Mouse (Mus musculus): ENCODE data around the gene Efnb3. TPM values are rescaled to one million over a fixed set of nuclear protein-coding genes. Genes with fewer than 3 reads are reported as not detected.

The Efnb3 gene
- polyA plus RNA-seq, 1 experiment = 77.1 TPM

DNA sequence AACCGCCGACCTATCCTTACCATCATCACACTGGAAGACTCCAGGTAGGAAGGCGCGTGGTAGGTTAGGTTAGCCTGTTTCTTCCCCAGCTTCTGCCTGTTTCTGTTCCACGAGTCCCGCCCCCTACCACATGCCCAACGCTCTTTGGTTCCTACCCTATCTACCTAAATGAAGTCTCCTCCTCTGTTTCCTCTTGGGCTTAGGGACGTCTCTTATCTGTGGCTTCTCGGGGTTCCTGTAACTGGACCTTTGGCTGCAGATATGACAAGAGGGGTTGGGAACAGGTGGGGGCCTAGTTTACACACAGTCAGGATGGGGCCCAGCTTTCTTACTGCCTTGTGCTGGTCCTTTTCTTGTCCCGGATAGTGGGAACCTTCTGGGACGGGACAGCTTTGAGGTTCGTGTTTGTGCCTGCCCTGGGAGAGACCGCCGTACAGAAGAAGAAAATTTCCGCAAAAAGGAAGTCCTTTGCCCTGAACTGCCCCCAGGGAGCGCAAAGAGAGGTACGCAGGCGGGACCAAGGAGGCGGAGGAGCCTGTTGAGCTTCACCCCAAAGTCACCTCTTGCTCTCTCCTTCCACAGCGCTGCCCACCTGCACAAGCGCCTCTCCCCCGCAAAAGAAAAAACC, 29.3 kb upstream of the Efnb3 start:
- Histone ChIP-seq H3K27ac (ENCODE audit: insufficient read depth, low read length) (no peak overlapping the region), H3K4me3 (ENCODE audit: insufficient read depth, low read length) (no peak overlapping the region), H3K4me1 (ENCODE audit: control insufficient read depth, insufficient read depth, low read length) (no peaks in the 10 kb centered on the region)
- no peak for TF ChIP-seq CTCF (IDR thresholded peaks at IDR 0.05; ENCODE audit: extremely low read depth, insufficient read depth, low read length)
- no peak for TF ChIP-seq POLR2A (IDR thresholded peaks at IDR 0.05; ENCODE audit: extremely low read depth, insufficient read depth, low read length)

DNA sequence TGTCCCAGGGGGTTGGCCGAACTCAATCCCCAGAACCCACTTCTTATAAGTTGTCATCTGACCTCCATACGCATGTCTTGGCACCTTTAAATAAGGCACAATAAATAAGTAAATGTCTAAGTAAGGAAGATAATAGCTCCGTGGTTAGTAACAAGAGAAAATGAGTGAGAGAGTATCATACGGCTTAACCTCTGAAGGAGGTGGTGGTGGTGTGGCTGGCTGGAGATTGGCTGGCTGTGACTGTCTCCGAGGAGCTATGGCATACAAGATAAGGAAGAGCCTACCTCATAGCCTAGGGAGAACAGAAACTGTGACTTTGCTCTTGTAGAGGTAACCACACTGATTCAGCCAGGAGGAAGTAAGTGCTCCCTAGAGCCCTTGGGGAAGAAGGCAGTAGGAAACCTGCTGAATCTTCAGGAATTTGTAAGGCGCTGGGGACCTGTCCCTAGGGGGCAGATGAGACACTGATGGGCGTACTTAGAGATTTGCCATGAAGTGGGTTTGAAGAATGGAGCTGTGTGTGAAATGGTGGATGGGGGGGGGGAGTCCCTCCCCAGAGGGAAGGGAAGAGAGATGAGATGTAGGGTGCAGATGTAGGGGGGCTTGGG, 25.8 kb upstream of the Efnb3 start:
- H3K4me1 ChIP-seq (ENCODE audit: control insufficient read depth, insufficient read depth, low read length) = no peaks in the 10 kb centered on the region
- no peak for TF ChIP-seq POLR2A (IDR thresholded peaks at IDR 0.05; ENCODE audit: extremely low read depth, insufficient read depth, low read length)
- TF ChIP-seq CTCF (IDR thresholded peaks at IDR 0.05; ENCODE audit: extremely low read depth, insufficient read depth, low read length) = no peak
- H3K4me3 ChIP-seq (ENCODE audit: insufficient read depth, low read length) = no peak overlapping the region
- no peak overlapping the region for H3K27ac ChIP-seq (ENCODE audit: insufficient read depth, low read length)

- H3K27ac ChIP-seq (ENCODE audit: insufficient read depth, low read length) = no peak overlapping the region
- no peaks in the 10 kb centered on the region for H3K4me1 ChIP-seq (ENCODE audit: control insufficient read depth, insufficient read depth, low read length)
- TF ChIP-seq CTCF (IDR thresholded peaks at IDR 0.05; ENCODE audit: extremely low read depth, insufficient read depth, low read length) = no peak
- TF ChIP-seq POLR2A (IDR thresholded peaks at IDR 0.05; ENCODE audit: extremely low read depth, insufficient read depth, low read length) = no peak
- no peak overlapping the region for H3K4me3 ChIP-seq (ENCODE audit: insufficient read depth, low read length)
Measured at GRCm38 (mm10) chr11:69584937-69585336, 24.9 kb upstream of the Efnb3 start.

GRCm38 (mm10) chr11:69584008-69584407, 24.0 kb upstream of the Efnb3 start:
- Histone ChIP-seq H3K4me3 (ENCODE audit: insufficient read depth, low read length) (no peak overlapping the region), H3K27ac (ENCODE audit: insufficient read depth, low read length) (no peak overlapping the region), H3K4me1 (ENCODE audit: control insufficient read depth, insufficient read depth, low read length) (no peaks in the 10 kb centered on the region)
- TF ChIP-seq CTCF (IDR thresholded peaks at IDR 0.05; ENCODE audit: extremely low read depth, insufficient read depth, low read length) = no peak
- no peak for TF ChIP-seq POLR2A (IDR thresholded peaks at IDR 0.05; ENCODE audit: extremely low read depth, insufficient read depth, low read length)

DNA sequence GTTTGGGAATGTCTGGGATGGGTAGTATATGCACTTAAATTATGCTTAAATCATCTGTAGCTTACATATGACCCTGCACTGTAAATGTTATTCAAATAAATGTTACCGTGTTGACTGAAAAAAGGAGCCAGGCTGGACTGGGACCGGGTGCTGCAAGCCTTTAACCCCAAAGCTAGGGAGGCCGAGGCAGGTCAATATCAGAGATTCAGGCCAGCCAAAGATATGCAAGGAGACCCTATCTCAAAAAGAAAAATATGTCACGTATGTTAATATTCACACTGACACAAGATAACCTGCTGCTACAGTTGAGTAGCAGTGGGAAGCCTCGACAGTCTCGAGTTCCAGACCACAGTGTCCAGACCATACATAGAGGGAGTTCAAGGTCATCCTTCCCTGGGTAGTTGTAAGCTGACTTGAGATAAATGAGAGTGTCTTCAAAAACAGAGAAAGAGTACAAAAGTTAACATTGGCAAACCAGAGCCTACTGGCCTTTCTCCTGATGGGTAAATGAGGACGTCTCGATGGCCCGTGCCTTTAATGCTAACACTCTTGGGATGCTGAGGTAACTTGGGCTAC, 22.3 kb upstream of the Efnb3 start:
- peaks cover 9% of the 10 kb centered on the region; the same call in 1 of the 2 replicates for H3K4me1 ChIP-seq (ENCODE audit: control insufficient read depth, insufficient read depth, low read length)
- no peak overlapping the region; the same call in 1 of the 2 replicates for H3K4me3 ChIP-seq (ENCODE audit: insufficient read depth, low read length)
- TF ChIP-seq CTCF (IDR thresholded peaks at IDR 0.05; ENCODE audit: extremely low read depth, insufficient read depth, low read length) (no peak), POLR2A (IDR thresholded peaks at IDR 0.05; ENCODE audit: extremely low read depth, insufficient read depth, low read length) (no peak)
- H3K27ac ChIP-seq (ENCODE audit: insufficient read depth, low read length) = no peak overlapping the region

- no peak overlapping the region for H3K27ac ChIP-seq (ENCODE audit: insufficient read depth, low read length)
- peak overlapping the region; percentile 62 for H3K4me3 ChIP-seq (ENCODE audit: insufficient read depth, low read length)
- no peak for TF ChIP-seq CTCF (IDR thresholded peaks at IDR 0.05; ENCODE audit: extremely low read depth, insufficient read depth, low read length)
- H3K4me1 ChIP-seq (ENCODE audit: control insufficient read depth, insufficient read depth, low read length) = peaks cover 9% of the 10 kb centered on the region; the same call in 1 of the 2 replicates
Measured at GRCm38 (mm10) chr11:69581814-69582213, 21.8 kb upstream of the Efnb3 start.

- peaks cover 9% of the 10 kb centered on the region; the same call in 1 of the 2 replicates for H3K4me1 ChIP-seq (ENCODE audit: control insufficient read depth, insufficient read depth, low read length)
- H3K27ac ChIP-seq (ENCODE audit: insufficient read depth, low read length) = peak overlapping the region; percentile 73
- peak overlapping the region; percentile 62 for H3K4me3 ChIP-seq (ENCODE audit: insufficient read depth, low read length)
- TF ChIP-seq CTCF (IDR thresholded peaks at IDR 0.05; ENCODE audit: extremely low read depth, insufficient read depth, low read length) = no peak
- peak; percentile 32 for TF ChIP-seq POLR2A (IDR thresholded peaks at IDR 0.05; ENCODE audit: extremely low read depth, insufficient read depth, low read length)
Measured at GRCm38 (mm10) chr11:69581147-69581688, 21.2 kb upstream of the Efnb3 start.

GRCm38 (mm10) chr11:69580572-69581146, 20.7 kb upstream of the Efnb3 start:
- Histone ChIP-seq H3K4me1 (ENCODE audit: control insufficient read depth, insufficient read depth, low read length) (peaks cover 9% of the 10 kb centered on the region; the same call in 1 of the 2 replicates), H3K27ac (ENCODE audit: insufficient read depth, low read length) (peak overlapping the region; percentile 73), H3K4me3 (ENCODE audit: insufficient read depth, low read length) (peak overlapping the region; percentile 62)
- no peak for TF ChIP-seq POLR2A (IDR thresholded peaks at IDR 0.05; ENCODE audit: extremely low read depth, insufficient read depth, low read length)
- TF ChIP-seq CTCF (IDR thresholded peaks at IDR 0.05; ENCODE audit: extremely low read depth, insufficient read depth, low read length) = no peak

- H3K27ac ChIP-seq (ENCODE audit: insufficient read depth, low read length) = peak within 1 kb of the TSS; percentile 73
- TF ChIP-seq POLR2A (IDR thresholded peaks at IDR 0.05; ENCODE audit: extremely low read depth, insufficient read depth, low read length) (peak; percentile 59; the same call in 1 of the 2 replicates), CTCF (IDR thresholded peaks at IDR 0.05; ENCODE audit: extremely low read depth, insufficient read depth, low read length) (no peak)
- peak within 1 kb of the TSS; percentile 62 for H3K4me3 ChIP-seq (ENCODE audit: insufficient read depth, low read length)
- peaks cover 9% of the 10 kb centered on the region; the same call in 1 of the 2 replicates for H3K4me1 ChIP-seq (ENCODE audit: control insufficient read depth, insufficient read depth, low read length)
Measured at GRCm38 (mm10) chr11:69580091-69580514, 20.1 kb upstream of the Efnb3 start, which contains the start of the genes Wrap53 and Trp53. Wrap53 (minus strand) TSS chr11:69580255. Trp53 (plus strand) TSS chr11:69580359.

Data from cortical plate, adult 2 months (tissue).